Mouse (Mus musculus) ES-E14 (cell line): ENCODE data around the gene Rgs7.

Experiments
- HCFC1 ChIP-seq: IDR thresholded peaks from 2 replicates; pipeline ENCODE4 v1.6.1; 2012; ENCODE audit warnings: low read length, inconsistent platforms, borderline replicate concordance; ENCODE audit not compliant: insufficient read depth
- MAFK ChIP-seq: IDR thresholded peaks from 2 replicates; pipeline ENCODE4 v1.6.1; 2014; ENCODE audit warnings: mild to moderate bottlenecking, low read depth, low read length, inconsistent platforms; ENCODE audit not compliant: insufficient read depth

DNA sequence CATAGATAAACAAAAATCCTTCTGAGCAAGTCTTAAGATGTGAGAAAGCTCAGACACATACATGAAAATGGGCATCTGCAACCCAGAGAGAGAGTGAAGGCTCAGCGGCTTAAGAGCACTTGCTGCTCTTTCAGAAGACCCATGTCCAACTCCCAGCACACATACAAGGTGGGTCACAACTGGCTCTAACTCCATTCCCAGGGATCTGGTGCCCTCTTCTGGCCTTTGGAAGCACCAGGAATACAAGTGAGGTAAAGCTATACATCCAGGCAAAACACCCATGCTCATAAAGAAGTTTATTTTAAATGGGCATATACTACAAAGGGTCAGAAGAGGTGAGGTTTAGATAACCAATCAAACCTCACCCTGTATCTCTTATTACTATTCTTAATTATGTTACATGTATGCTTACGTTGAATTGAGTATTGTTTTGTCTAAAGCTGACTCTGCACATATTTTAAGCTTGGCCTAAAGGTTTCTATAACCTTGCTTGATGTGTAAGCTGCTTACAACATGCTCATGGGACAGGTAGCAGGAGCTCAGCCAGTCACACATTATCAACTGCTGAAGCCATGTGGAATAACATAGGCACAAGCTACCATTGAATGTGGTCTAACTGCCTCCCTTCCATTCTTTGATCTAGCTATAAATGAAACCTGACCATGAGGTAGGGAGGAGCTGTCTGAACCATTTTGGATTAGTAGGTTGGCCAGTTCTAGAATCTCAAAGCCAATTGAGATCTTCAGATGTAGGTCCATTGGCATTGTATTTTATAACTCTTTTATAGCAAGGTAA lies 192.5 kb downstream of the Rgs7 start:
- no peak for TF ChIP-seq HCFC1
- no peak for TF ChIP-seq MAFK
